Comparison of ENCODE assay signal across 22 mouse cellular contexts in the genomic region with DNA sequence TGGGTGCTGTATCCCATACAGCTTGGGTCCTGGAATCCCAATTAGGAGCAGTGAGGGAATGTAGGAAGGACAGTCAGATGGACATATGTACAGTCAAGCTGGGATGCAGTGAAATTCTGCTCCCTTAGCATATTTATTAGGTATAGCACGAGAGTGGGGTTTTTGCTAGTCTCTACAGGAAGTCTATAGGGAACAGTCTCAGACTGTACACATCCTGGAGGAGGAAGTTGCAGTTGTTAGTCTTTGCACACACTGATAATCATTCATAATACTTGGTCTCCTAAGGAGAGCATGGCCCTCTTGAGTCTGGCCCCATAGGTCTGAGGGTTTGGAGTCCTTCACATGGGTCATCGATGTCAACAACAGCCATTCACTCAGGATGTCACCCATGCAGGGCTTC. TPM values are rescaled to one million over a fixed set of nuclear protein-coding genes. Genes with fewer than 3 reads are reported as not detected.
DNase-seq lines count a peak whose midpoint lies in the region; ATAC-seq and TF ChIP-seq lines count a peak whose summit lies in the region.
"Had no signal": no experiment of that assay in that cellular context is flagged by ENCODE, and none has a peak within 500 bp of the region (broad histone marks: within the 10 kb centered on the region; RNA-seq: fewer than 3 reads in every experiment).

No protein-coding gene starts in this region.

- peak; percentile 14; the same call in 1 of the 2 replicates for ATAC-seq in lung, postnatal 0 days
- 0 out of 2 replicates have a peak, but pooled peaks have one; percentile 52 for ATAC-seq in common myeloid progenitor, adult 5-6 weeks (replicated peaks; ENCODE audit: low read depth, poor library complexity, severe bottlenecking)
- 0 out of 2 replicates have a peak, but pooled peaks have one; percentile 37 for ATAC-seq in megakaryocyte progenitor cell, adult 5-6 weeks (replicated peaks; ENCODE audit: poor library complexity)
- ATAC-seq in megakaryocyte, adult 5-6 weeks (ENCODE audit: poor library complexity, severe bottlenecking): no peak
- ATAC-seq: hindbrain, embryonic 16.5 days; Patski had no signal

- no peak overlapping the region for H3K4me2 ChIP-seq in lung, postnatal 0 days (replicated peaks; ENCODE audit: low read depth, low read length)
- H3K4me2 ChIP-seq: embryonic facial prominence, embryonic 13.5 days; forebrain, embryonic 12.5 days; hindbrain, embryonic 12.5 days had no signal

- peak; percentile 15 for DNase-seq in lung, postnatal 0 days (ENCODE audit: low spot score)
- DNase-seq in lung, postnatal 14 days: no peak
- DNase-seq in MEL (ENCODE audit: low read depth, low spot score): peak; percentile 19
- DNase-seq in adrenal gland, postnatal 25 days: no peak
- no peak for DNase-seq in left cerebral cortex, adult 18-20 months (ENCODE audit: low spot score in 2 of 2)
- DNase-seq: adrenal gland, adult 8-10 months; cerebellum, adult 11-12 months; cerebellum, adult 9-10 months; cerebellum, postnatal 25 days; gastrocnemius, postnatal 10 days; heart, adult 18-20 months; heart, postnatal 10 days; heart, postnatal 4 days had no signal

- H3K36me3 ChIP-seq in lung, postnatal 0 days (ENCODE audit: insufficient read depth, low read length): no peaks in the 10 kb centered on the region
- H3K36me3 ChIP-seq in MEL (ENCODE audit: control insufficient read depth in 1 of 2, insufficient read depth in 2 of 2, low read length in 2 of 2): no peaks in the 10 kb centered on the region

- H3K4me3 ChIP-seq in lung, postnatal 0 days (ENCODE audit: low read depth, low read length): no peak overlapping the region
- no peak overlapping the region for H3K4me3 ChIP-seq in MEL (ENCODE audit: control insufficient read depth in 1 of 2, insufficient read depth in 1 of 2, low read depth in 2 of 2, low read length in 2 of 2)
- H3K4me3 ChIP-seq: embryonic facial prominence, embryonic 13.5 days; forebrain, embryonic 12.5 days; heart, embryonic 10.5 days; hindbrain, embryonic 12.5 days had no signal

- no peaks in the 10 kb centered on the region for H3K27me3 ChIP-seq in lung, postnatal 0 days (replicated peaks; ENCODE audit: insufficient read depth, low read length)
- no peaks in the 10 kb centered on the region for H3K27me3 ChIP-seq in MEL (ENCODE audit: control insufficient read depth in 1 of 2, insufficient read depth in 2 of 2, low read length in 2 of 2)
- H3K27me3 ChIP-seq: embryonic facial prominence, embryonic 13.5 days; hindbrain, embryonic 12.5 days; Patski had no signal

- H3K4me1 ChIP-seq in lung, postnatal 0 days (ENCODE audit: insufficient read depth, low read depth, low read length): peaks cover 4% of the 10 kb centered on the region; the same call in 1 of the 2 replicates
- H3K4me1 ChIP-seq in MEL (ENCODE audit: control insufficient read depth in 1 of 2, insufficient read depth in 2 of 2, low read length in 2 of 2): no peaks in the 10 kb centered on the region

- TF ChIP-seq POLR2A in MEL (IDR thresholded peaks at IDR 0.05; ENCODE audit: control insufficient read depth in 1 of 2, insufficient read depth in 1 of 2, low read depth in 1 of 2, low read length in 2 of 2, poor library complexity in 1 of 2): no peak

- no peak overlapping the region for H3K9ac ChIP-seq in lung, postnatal 0 days (replicated peaks; ENCODE audit: low read depth)
- H3K9ac ChIP-seq in MEL (ENCODE audit: control insufficient read depth, low read depth, low read length, poor library complexity, severe bottlenecking): no peak overlapping the region
- H3K9ac ChIP-seq: embryonic facial prominence, embryonic 13.5 days; forebrain, embryonic 12.5 days; hindbrain, embryonic 12.5 days had no signal

- no peaks in the 10 kb centered on the region for H3K9me3 ChIP-seq in lung, postnatal 0 days (ENCODE audit: low read length)
- H3K9me3 ChIP-seq in MEL (replicated peaks; ENCODE audit: insufficient read depth, low read length): no peaks in the 10 kb centered on the region
- H3K9me3 ChIP-seq: heart, embryonic 10.5 days had no signal

- WGBS in lung, postnatal 0 days: 55% methylated on average over 2 of the region's 2 CpGs

- no peaks in the 10 kb centered on the region for H3K79me2 ChIP-seq in MEL (ENCODE audit: control insufficient read depth, insufficient read depth, low read length, poor library complexity)

- TF ChIP-seq RAD21 in MEL (IDR thresholded peaks at IDR 0.05; ENCODE audit: low read depth, low read length): no peak

- H3K27ac ChIP-seq in lung, postnatal 0 days (ENCODE audit: low read length): no peak overlapping the region
- no peak overlapping the region for H3K27ac ChIP-seq in MEL (ENCODE audit: control insufficient read depth, low read depth, low read length)
- H3K27ac ChIP-seq: embryonic facial prominence, embryonic 13.5 days; forebrain, embryonic 12.5 days; heart, embryonic 10.5 days; hindbrain, embryonic 12.5 days had no signal

- TF ChIP-seq EP300 in lung, postnatal 0 days (IDR thresholded peaks at IDR 0.05): no peak
- TF ChIP-seq EP300 in MEL (IDR thresholded peaks at IDR 0.05; ENCODE audit: low read depth in 1 of 2, low read length in 2 of 2): no peak

- no peak for TF ChIP-seq CTCF in lung, postnatal 0 days (IDR thresholded peaks at IDR 0.05)
- TF ChIP-seq CTCF in MEL (IDR thresholded peaks at IDR 0.05 in 2 of 3, conservative IDR thresholded peaks at IDR 0.05 in 1 of 3; ENCODE audit: control insufficient read depth in 1 of 3, insufficient read depth in 1 of 3, low read depth in 2 of 3, low read length in 3 of 3, poor library complexity in 1 of 3, severe bottlenecking in 1 of 3): no peak

TF ChIP-seq in MEL, 35 proteins besides CTCF, POLR2A, EP300 and RAD21:
- TF ChIP-seq MAX (IDR thresholded peaks at IDR 0.05; ENCODE audit: low read length) (no peak), MEF2A (IDR thresholded peaks at IDR 0.05; ENCODE audit: extremely low read depth, insufficient replicate concordance, low read depth, low read length, poor library complexity, severe bottlenecking) (no peak), ZKSCAN1 (IDR thresholded peaks at IDR 0.05; ENCODE audit: low read depth, low read length) (no peak), NRF1 (IDR thresholded peaks at IDR 0.05; ENCODE audit: insufficient read depth, low read depth, low read length, poor library complexity, severe bottlenecking) (no peak)

RNA-seq across cellular contexts. Expression of a gene that starts 50.9 kb away (rescaled TPM):
- 13.6 and 29.2 TPM in 2 replicates for polyA plus RNA-seq in lung, postnatal 0 days (2015; fragmentation: Nextera tagmentation; extraction: Ambion mirVana)
- total RNA-seq in MEL (2012; rRNA removed): 6.7 and 7.2 TPM in 2 replicates
- polyA plus RNA-seq in MEL (2012; ENCODE audit: insufficient read depth in 1 of 2, insufficient read length in 2 of 2, low read depth in 1 of 2, low replicate concordance in 2 of 2, missing spikeins in 1 of 2): 10 to 100 TPM in 1 of 2 experiments, not detected in 1; 25.8 TPM
- 1.8 and 3.2 TPM in 2 replicates for total RNA-seq in common myeloid progenitor, adult 5-6 weeks (2017)
- total RNA-seq in megakaryocyte progenitor cell, adult 5-6 weeks (2015): 1.2 and 3.6 TPM in 2 replicates
- total RNA-seq in megakaryocyte progenitor cell, adult 5-6 weeks (2017): 0.50 and 3.1 TPM in 2 replicates
- 0.91 and 2.7 TPM in 2 replicates for total RNA-seq in megakaryocyte, adult 5-6 weeks (2015)
- 1.4 and 5.7 TPM in 2 replicates for total RNA-seq in megakaryocyte, adult 5-6 weeks (2017)
- total RNA-seq in adrenal gland, postnatal 25 days (2021): 137 and 164 TPM in 2 replicates
- total RNA-seq in left cerebral cortex, adult 18-20 months (2021): 10 to 100 TPM; 56.4 to 66.9 TPM

Comparison
In these comparisons a context has a peak if more than half of its experiments do, and no peak if none do; other contexts are left out.
1. DNase-seq: peak in lung, postnatal 0 days (single experiment) and MEL (single experiment); none in lung, postnatal 14 days (single experiment), adrenal gland, postnatal 25 days (single experiment) and left cerebral cortex, adult 18-20 months (0 of 2).